Mouse (Mus musculus) kidney, postnatal 10 days (tissue): ENCODE measurements at regions not wholly inside any gene's neighbourhood (a gene's known extent, or its start where the extent isn't known, plus 50 kb on each side); places are given as distances from the start of the nearest gene placed in this dataset.
"Not testable (repeated sequence)": the region's sequence is repeated elsewhere in the genome, so short reads cannot be mapped to it uniquely, and the experiment has no call there.

Experiments
- DNase-seq: peaks from one replicate; pipeline ENCODE4 v3.0.0; 2021; ENCODE audit warnings: mixed read lengths

DNA sequence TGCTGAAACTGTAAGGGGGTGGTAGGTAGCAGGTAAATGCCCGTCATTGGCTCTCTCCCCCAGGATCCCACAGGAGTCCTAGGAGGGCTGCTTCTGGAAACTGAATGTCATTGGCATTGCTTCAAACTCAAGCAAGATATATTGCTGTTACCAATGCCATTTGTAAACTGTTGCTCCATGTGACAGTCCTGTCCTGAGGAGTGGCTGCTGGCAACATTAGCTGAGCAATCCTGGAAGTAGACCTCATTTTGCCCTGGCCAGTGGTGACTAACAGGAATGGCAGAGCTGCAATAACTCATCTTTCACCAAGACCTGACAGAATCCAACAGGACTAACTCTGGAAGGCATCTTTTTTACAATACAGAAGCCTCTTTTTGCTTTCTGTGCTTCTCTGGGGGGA is 143.2 kb downstream of the Gm815 start:
- no peak for DNase-seq

GRCm38 (mm10) chr19:27031030-27031700 is 145.5 kb downstream of the Gm815 start:
- peak; percentile 52 for DNase-seq

DNA sequence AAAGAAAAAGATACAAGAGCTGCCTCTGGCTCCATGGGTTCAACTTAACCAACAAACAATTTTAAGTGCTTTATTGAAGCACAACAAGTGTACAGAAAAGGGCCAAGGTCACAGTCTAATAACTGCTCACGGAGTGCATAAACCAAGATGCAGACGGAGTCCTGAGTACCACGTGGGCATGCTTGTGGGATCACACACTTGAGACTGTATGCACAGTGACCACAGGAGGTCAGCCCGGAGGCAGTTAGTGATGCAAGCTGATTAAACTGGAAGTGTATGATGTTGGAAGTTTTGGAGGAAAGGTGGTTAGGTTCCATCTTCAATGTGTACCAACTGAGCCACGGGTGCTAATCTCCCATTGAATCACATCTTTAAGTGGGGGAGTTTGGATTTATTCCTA is 146.9 kb downstream of the Gm815 start:
- peak; percentile 59 for DNase-seq

DNA sequence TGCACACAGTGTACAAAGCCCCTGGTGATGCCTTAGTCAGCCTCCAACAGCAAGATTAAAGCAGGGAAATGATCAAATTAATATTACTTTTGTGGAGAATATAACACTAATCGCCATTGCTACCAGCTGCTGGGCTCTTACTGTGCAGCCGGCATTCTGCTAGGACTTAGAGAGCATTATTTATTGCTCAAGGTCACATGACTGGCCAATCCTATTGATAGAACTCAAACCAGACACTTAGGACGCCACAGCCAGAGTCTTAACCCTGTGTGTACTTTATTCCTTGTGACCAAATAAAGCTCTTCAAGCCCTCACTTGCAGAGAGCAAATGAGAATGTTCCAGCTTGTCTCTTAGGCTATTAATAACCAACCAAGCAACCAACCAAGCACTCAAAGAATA is 152.6 kb downstream of the Gm815 start:
- DNase-seq, result peak; percentile 10

DNA sequence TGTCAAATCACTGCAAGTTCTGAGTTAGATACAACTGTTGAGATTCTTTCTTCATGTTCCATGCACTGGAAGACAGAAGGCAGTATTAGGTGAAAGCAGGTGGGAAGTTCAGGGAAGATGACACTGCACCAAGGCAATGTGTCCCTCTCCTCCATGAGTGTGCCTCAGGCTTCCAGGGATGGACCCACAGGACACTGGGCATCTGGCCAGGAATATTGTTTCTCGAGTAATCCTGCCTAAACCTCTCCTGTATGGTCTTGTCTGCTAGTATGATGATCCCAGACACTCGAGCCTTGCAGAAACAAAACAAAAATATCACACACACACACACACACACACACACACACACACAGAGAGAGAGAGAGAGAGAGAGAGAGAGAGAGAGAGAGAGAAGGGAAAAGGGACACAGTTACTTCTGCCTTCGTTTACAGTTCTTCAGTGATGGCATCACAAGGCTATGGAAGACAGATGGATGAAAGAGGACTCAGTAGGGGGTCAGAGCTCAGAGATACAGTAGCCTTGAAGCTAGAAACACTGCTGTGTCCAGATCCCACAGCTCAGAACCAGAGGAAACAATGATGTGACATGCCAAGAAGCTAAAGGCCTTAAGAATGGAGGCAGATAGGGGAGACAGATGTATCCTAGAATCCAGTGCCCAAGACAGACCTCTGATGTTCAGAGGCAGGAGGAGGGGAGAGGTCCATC is 154.8 kb downstream of the Gm815 start:
- no peak for DNase-seq

- DNase-seq, result peak; percentile 72
These were observed 149.7 kb upstream of the Vldlr start for GRCm38 (mm10) chr19:27066449-27067181.

DNA sequence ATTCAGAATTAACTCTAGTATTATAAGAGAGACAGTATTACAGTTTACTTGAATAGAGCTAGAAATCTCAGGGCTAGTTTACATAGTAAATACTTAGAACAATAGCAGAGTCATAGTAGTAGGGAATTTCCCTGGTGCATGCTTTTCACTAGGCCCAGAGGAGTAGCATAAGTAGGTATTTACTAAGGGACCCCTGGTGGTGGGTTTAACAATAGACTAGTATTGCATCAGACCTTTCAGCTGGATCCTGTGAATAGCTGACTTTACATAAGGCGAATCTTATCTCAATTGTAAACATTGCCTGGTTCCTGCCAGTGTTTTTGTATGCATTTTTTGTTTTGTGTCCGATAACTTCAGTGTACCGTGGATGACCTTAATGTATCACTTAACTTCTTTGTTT is 143.0 kb upstream of the Vldlr start:
- no peak for DNase-seq

GRCm38 (mm10) chr19:27075019-27075418 is 141.3 kb upstream of the Vldlr start:
- no peak for DNase-seq

- DNase-seq, result no peak
These were observed 139.3 kb upstream of the Vldlr start for GRCm38 (mm10) chr19:27076920-27077512.

GRCm38 (mm10) chr19:27087344-27087743 is 128.9 kb upstream of the Vldlr start:
- no peak for DNase-seq

GRCm38 (mm10) chr19:27087833-27088232 is 128.5 kb upstream of the Vldlr start:
- DNase-seq, result no peak

DNA sequence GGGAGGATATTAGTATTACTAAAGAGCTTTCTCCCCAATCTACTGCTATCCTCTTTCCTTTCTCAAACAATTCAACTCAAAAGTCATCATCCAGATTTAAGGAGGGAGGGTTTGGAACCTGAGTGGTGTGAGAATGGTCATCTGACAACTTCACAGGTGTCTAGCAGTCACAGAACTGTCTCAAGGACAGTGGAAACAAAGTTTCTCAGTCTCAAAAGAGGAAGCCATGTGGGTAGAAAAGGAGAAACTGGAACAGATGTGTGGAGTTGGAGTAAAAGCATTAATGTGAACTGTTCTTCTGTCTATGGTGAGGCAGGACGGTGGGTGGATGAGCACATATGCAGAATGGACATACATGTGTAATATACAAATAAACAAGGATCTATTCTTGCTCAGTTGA is 127.2 kb upstream of the Vldlr start:
- no peak for DNase-seq

DNA sequence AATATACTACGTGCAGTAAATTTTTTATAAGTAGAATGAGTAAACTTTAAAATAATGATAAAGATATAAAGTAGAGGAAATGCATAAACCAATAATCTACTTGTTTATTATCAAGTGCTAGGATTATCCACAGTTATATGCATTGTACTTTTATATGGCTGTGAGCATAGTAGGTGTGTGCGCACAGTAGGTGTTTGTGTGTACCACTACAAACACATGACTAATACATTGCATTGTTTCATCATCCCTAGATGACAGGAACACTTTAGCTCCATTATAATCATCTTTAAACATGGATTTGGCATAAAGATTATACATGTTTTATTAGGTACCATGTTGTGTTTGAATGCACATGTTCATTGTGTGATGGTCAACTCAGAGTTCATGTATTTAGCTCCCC is 124.7 kb upstream of the Vldlr start:
- DNase-seq, result no peak

- DNase-seq, result no peak
These were observed 121.4 kb upstream of the Vldlr start for GRCm38 (mm10) chr19:27094777-27095478.

- no peak for DNase-seq
These were observed 116.4 kb upstream of the Vldlr start for GRCm38 (mm10) chr19:27099921-27100320.

DNA sequence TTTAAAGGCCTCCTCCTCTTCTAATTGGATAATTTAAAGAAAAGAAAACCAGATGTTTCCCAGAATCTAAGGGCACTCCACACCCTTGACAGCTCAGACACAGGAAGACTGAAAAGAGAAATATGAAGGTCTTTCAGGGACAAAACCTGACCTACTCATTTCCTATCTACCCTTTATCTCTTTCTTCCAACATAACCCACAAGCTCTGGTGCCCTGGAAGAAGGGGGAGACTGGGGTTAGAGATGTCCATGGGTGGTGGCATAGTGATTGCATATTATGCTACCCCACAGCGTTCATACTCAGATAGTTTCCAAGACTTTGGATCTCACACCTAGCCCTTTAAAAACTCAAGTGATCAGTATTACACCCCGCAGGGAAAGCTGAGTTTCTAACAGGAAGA is 105.8 kb upstream of the Vldlr start:
- no peak for DNase-seq

- DNase-seq, result no peak
These were observed 95.4 kb upstream of the Vldlr start for GRCm38 (mm10) chr19:27120876-27121275.

DNA sequence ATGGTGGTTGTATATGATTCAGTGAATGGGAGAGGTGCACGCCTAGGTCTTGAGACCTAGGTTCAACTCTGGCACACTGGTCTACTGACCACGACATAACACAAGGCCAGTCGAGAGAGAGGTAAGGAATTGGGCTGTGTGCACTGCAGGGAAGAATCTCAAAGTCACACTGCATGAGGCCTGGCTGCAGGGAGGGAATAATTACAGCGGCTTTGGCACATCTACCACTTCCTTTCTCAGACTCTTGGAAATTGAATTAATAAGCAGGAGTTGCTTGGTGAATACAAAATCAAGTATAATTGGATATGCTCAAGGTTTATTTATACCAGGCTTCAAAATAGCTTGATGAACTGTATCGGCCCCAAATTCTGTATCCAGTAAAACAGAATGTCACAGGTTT is 93.9 kb upstream of the Vldlr start:
- DNase-seq, result no peak

- peak; percentile 27 for DNase-seq
These were observed 93.0 kb upstream of the Vldlr start for GRCm38 (mm10) chr19:27123334-27123733.

DNA sequence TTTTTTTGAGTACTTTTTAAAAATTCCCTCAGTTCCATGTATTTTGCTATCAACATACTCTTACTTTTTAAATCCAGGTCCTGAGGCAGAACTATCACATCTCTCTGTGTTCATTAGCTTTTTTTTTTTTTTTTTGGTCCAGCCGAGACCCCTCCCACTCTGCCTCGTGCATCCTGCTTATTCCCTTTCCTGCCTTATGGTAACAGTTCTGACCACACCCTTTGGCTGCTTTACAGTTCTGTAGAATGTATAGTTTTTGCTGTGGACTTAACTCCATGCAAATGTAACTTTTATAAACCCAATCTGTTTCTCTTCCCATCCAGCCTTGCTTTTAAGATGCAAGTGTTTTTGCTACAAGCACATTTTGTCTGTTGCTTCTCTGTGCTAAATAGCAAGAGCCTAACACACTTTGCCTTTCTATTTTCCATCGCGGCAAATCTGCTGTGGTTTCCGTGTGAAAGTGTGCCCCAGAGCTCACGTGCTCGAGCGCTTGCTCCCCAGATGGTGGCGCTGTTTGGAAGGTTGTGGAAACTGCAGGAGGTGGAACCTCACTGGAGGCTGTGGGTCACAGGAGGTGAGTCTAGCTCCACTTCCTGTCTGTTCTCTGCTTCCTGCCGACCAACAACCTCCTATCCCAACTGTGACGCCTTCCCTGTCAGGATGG is 92.3 kb upstream of the Vldlr start:
- peak; percentile 70 for DNase-seq

DNA sequence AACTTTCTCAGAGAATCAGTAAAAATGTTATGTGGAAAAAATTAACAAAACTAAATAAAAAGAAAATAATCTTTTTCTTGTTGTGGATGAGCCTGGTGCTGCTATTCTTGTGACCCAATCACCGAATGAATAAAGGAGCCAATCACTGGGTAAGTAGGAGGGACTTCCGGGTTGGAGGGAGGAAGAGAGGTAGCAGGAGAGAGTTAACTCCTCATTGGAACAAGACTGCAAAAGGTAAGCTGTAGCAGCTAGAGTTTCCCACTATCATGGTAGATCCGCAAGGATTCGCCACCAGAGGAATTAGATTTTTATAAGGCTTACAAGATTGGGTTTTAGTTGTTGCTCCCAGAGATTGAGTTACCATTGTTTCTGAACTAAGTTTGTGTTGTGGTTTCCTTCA is 87.8 kb upstream of the Vldlr start:
- DNase-seq, result not testable (repeated sequence)

- no peak for DNase-seq
These were observed 81.9 kb upstream of the Vldlr start for GRCm38 (mm10) chr19:27134360-27134759.
